Mouse (Mus musculus) liver, embryonic 16.5 days (tissue): ENCODE data around the gene Slc25a12. TPM values are rescaled to one million over a fixed set of nuclear protein-coding genes. Genes with fewer than 3 reads are reported as not detected.

ENCODE experiments used
- polyA plus RNA-seq: library from polyadenylated mRNA; unstranded; fragments of >200 nt; fragmentation: Nextera tagmentation; extraction: Ambion mirVana; gene quantifications from 2 replicates; pipeline ENCODE4 v1.2.1, GENCODE M21; 2015

Gene Slc25a12
- polyA plus RNA-seq, 1 experiment from 2014 or later, result 22.6 TPM

Other genes starting within 250 kb of the Slc25a12 start
- gene Cybrd1, start 249.8 kb downstream of the Slc25a12 start, polyA plus RNA-seq, result 1.5 and 1.7 TPM in 2 replicates
- gene Dync1i2, start 156.0 kb downstream of the Slc25a12 start, polyA plus RNA-seq, result 23.2 and 25.1 TPM in 2 replicates
- 79.8 and 95.7 TPM in 2 replicates for gene Hat1, start 21.2 kb upstream of the Slc25a12 start, polyA plus RNA-seq
- 22.8 and 24.9 TPM in 2 replicates for gene Metap1d, start 85.5 kb upstream of the Slc25a12 start, polyA plus RNA-seq
- gene Dlx1, start 160.4 kb upstream of the Slc25a12 start, polyA plus RNA-seq, result 0.06 TPM in 1 of 2 replicates, not detected in the other
- gene Dlx2, start 179.0 kb upstream of the Slc25a12 start, polyA plus RNA-seq, result 0.04 TPM in 1 of 2 replicates, not detected in the other